Mouse (Mus musculus) limb, embryonic 15.5 days (tissue): Measurements from ENCODE around the gene AI597479. TPM values are rescaled to one million over a fixed set of nuclear protein-coding genes. Genes with fewer than 3 reads are reported as not detected.

Experiments used
- ATAC-seq: fragments of 200-750 bp; cut with Nextera tagmentation; 2 replicates; pipeline ENCODE4 v1.8.0; 2017; ENCODE audit warnings: low read depth, moderate TSS enrichment; ENCODE audit not compliant: insufficient number of reproducible peaks, low FRiP score, low TSS enrichment
- H3K27ac ChIP-seq: fragments of 300-500 bp; sonication (generic); 2 replicates; pipeline ENCODE4 v1.5.1; 2015; ENCODE audit warnings: moderate library complexity, mild to moderate bottlenecking, inconsistent platforms
- H3K27me3 ChIP-seq: fragments of 300-500 bp; sonication (generic); 2 replicates; pipeline ENCODE4 v1.6.1; 2015; ENCODE audit warnings: inconsistent platforms
- H3K36me3 ChIP-seq: fragments of 300-500 bp; sonication (generic); 2 replicates; pipeline ENCODE4 v1.6.1; 2015; ENCODE audit warnings: inconsistent platforms
- H3K4me1 ChIP-seq: fragments of 300-500 bp; sonication (generic); 2 replicates; pipeline ENCODE4 v1.6.1; 2015; ENCODE audit warnings: inconsistent platforms
- H3K4me2 ChIP-seq: fragments of 300-500 bp; sonication (generic); 2 replicates; pipeline ENCODE4 v1.6.1; 2015; ENCODE audit warnings: mild to moderate bottlenecking, inconsistent platforms
- H3K4me3 ChIP-seq: fragments of 300-500 bp; sonication (generic); 2 replicates; pipeline ENCODE4 v1.5.1; 2015; ENCODE audit warnings: mild to moderate bottlenecking, inconsistent platforms
- H3K9ac ChIP-seq: fragments of 300-500 bp; sonication (generic); 2 replicates; pipeline ENCODE4 v1.6.1; 2015; ENCODE audit warnings: inconsistent platforms
- H3K9me3 ChIP-seq: fragments of 300-500 bp; sonication (generic); 2 replicates; pipeline ENCODE4 v1.6.1; 2016; ENCODE audit warnings: inconsistent platforms
- WGBS: fragments of 180-500 bp; shearing (Covaris S2); methylation state at CpG from one replicate; pipeline ENCODE4 v1.1.7; 2015; 5-methylcytosine and 5-hydroxymethylcytosine counted together
- polyA plus RNA-seq: library from polyadenylated mRNA; unstranded; fragments of >200 nt; fragmentation: Nextera tagmentation; extraction: Ambion mirVana; gene quantifications from 2 replicates; pipeline ENCODE4 v1.2.1, GENCODE M21; 2015

Gene AI597479
- polyA plus RNA-seq, 1 experiment from 2014 or later: 29.9 TPM

- 5% methylated on average over 61 of the region's 61 CpGs for WGBS
- no peaks in the 10 kb centered on the region for H3K9me3 ChIP-seq
- H3K4me1 ChIP-seq: peaks cover 22% of the 10 kb centered on the region; the same call in 1 of the 2 replicates
- peak overlapping the region; percentile 54 for H3K9ac ChIP-seq
- H3K4me3 ChIP-seq: peak overlapping the region; percentile 70
- peak overlapping the region; percentile 43; the same call in 1 of the 2 replicates for H3K27ac ChIP-seq
- peak overlapping the region; percentile 96 for H3K4me2 ChIP-seq
- ATAC-seq: peak; percentile 83
- 0 out of 2 replicates have a peak, but pooled peaks cover 4% of the 10 kb centered on the region for H3K27me3 ChIP-seq
- H3K36me3 ChIP-seq: no peaks in the 10 kb centered on the region
Measured at GRCm38 (mm10) chr1:43163467-43164418, 65.2 kb downstream of the AI597479 start.

DNA sequence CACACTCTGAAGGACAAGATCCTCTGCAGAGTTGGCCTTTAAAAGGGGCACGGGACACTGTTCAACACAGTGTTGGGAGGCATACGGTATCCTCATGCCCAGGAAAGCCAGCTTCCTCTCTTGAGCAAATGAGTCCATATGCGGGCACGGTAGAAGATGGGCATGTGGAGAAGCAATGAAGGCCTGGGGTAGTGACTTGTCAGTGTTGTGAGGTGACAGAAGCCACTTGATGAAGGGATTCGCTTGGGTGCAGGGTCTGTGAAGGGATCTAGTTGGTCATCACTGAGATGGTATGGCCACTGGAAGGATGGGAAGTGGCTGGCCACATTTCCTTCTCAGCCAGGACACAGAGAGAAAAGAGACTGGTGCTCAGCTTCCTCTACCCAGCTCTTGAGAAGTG is 66.1 kb downstream of the AI597479 start:
- H3K27me3 ChIP-seq: 0 out of 2 replicates have a peak, but pooled peaks cover 4% of the 10 kb centered on the region
- H3K36me3 ChIP-seq: no peaks in the 10 kb centered on the region
- H3K4me3 ChIP-seq: no peak overlapping the region
- peaks cover 21% of the 10 kb centered on the region for H3K4me1 ChIP-seq
- no peak overlapping the region for H3K27ac ChIP-seq
- no peak overlapping the region for H3K4me2 ChIP-seq
- ATAC-seq: no peak
- no peak overlapping the region for H3K9ac ChIP-seq
- H3K9me3 ChIP-seq: no peaks in the 10 kb centered on the region
- 92% methylated on average over 5 of the region's 5 CpGs for WGBS

Other genes starting within 250 kb of the AI597479 start
- 40.8 and 44.7 TPM in 2 replicates for gene Mrps9, start 247.5 kb upstream of the AI597479 start, polyA plus RNA-seq
- gene Gpr45, start 145.8 kb upstream of the AI597479 start, polyA plus RNA-seq: 4.4 and 5.2 TPM in 2 replicates
- gene Tgfbrap1, start 73 bp upstream of the AI597479 start, polyA plus RNA-seq: 10.6 and 11.9 TPM in 2 replicates
- 24.7 and 26.9 TPM in 2 replicates for gene Fhl2, start 98.3 kb downstream of the AI597479 start, polyA plus RNA-seq